Mouse (Mus musculus) CD4-positive helper T cell, adult 2 months (primary cell): Measurements from ENCODE around the gene Vmn1r54.
"Not testable (repeated sequence)": the region's sequence is repeated elsewhere in the genome, so short reads cannot be mapped to it uniquely, and the experiment has no call there.

ENCODE experiments used
- DNase-seq: peaks from one replicate; pipeline ENCODE4 v3.0.0-alpha.2; 2012; ENCODE audit warnings: low read depth, missing footprints, low spot score

Vmn1r54 gene

GRCm38 (mm10) chr6:90246000-90246399 lies at the start of gene Vmn1r54:
Gene Vmn1r54 (plus strand): TSS chr6:90246300.
- DNase-seq: no peak

GRCm38 (mm10) chr6:90202493-90202892 lies 43.6 kb upstream of the Vmn1r54 start, which contains the start of gene V1ra8:
Gene V1ra8 (plus strand): TSS chr6:90202793.
- DNase-seq: not testable (repeated sequence)

- DNase-seq: no peak
Measured at GRCm38 (mm10) chr6:90224338-90224737, 21.8 kb upstream of the Vmn1r54 start, which contains the start of gene Vmn1r53. Gene Vmn1r53 (minus strand): TSS chr6:90224438.

- not testable (repeated sequence) for DNase-seq
Measured at GRCm38 (mm10) chr6:90232114-90232513, 14.0 kb upstream of the Vmn1r54 start.

- DNase-seq: no peak
Measured at GRCm38 (mm10) chr6:90232681-90233080, 13.4 kb upstream of the Vmn1r54 start.

GRCm38 (mm10) chr6:90244019-90244418 lies 2.1 kb upstream of the Vmn1r54 start:
- no peak for DNase-seq

- DNase-seq: no peak
Measured at GRCm38 (mm10) chr6:90288265-90288664, 42.2 kb downstream of the Vmn1r54 start.

- no peak for DNase-seq
Measured at GRCm38 (mm10) chr6:90300919-90301318, 54.8 kb downstream of the Vmn1r54 start, which contains the start of gene BC048671. Gene BC048671 (plus strand): TSS chr6:90301219.

GRCm38 (mm10) chr6:90306315-90306975 lies 60.3 kb downstream of the Vmn1r54 start:
- DNase-seq: no peak

GRCm38 (mm10) chr6:90308839-90309778 lies 63.0 kb downstream of the Vmn1r54 start:
- DNase-seq: no peak

- DNase-seq: no peak
Measured at GRCm38 (mm10) chr6:90315961-90316360, 69.9 kb downstream of the Vmn1r54 start.

- no peak for DNase-seq
Measured at GRCm38 (mm10) chr6:90317510-90318258, 71.6 kb downstream of the Vmn1r54 start.

- no peak for DNase-seq
Measured at GRCm38 (mm10) chr6:90319019-90319418, 72.9 kb downstream of the Vmn1r54 start.

GRCm38 (mm10) chr6:90319475-90320191 lies 73.5 kb downstream of the Vmn1r54 start:
- DNase-seq: no peak

GRCm38 (mm10) chr6:90320429-90320828 lies 74.3 kb downstream of the Vmn1r54 start:
- no peak for DNase-seq
